Comparison of ENCODE assay signal across 1 mouse cellular context in genomic region chr2:158706704-158707408, GRCm38 (mm10).
TF ChIP-seq lines count a peak whose summit lies in the region.

No protein-coding gene starts in this region.

TF ChIP-seq in CH12.LX, 34 proteins besides CTCF, POLR2A, EP300 and RAD21 (continued from another document):
- TF ChIP-seq NRF1 (IDR thresholded peaks at IDR 0.05; ENCODE audit: low read depth, low read length), result 0 out of 2 replicates have a peak, but pooled peaks have one; percentile 12
- peak; percentile 68 for TF ChIP-seq ELF1 (IDR thresholded peaks at IDR 0.05; ENCODE audit: low read depth, low read length)
- TF ChIP-seq E2F4 (IDR thresholded peaks at IDR 0.05; ENCODE audit: insufficient replicate concordance, low read depth, low read length), result 0 out of 2 replicates have a peak, but pooled peaks have one; percentile 31
- peak; percentile 29; the same call in 1 of the 2 replicates for TF ChIP-seq TCF12 (IDR thresholded peaks at IDR 0.05; ENCODE audit: low read depth, low read length)
- peak; percentile 41; the same call in 1 of the 2 replicates for TF ChIP-seq HCFC1 (IDR thresholded peaks at IDR 0.05; ENCODE audit: low read depth, low read length)
- no peak for TF ChIP-seq ZC3H11A (IDR thresholded peaks at IDR 0.05; ENCODE audit: low read depth, low read length)
- peak; percentile 93 for TF ChIP-seq MYC (IDR thresholded peaks at IDR 0.05; ENCODE audit: low read depth, low read length)
- TF ChIP-seq SMC3 (IDR thresholded peaks at IDR 0.05; ENCODE audit: low read depth, low read length), result peak; percentile 6; the same call in 1 of the 2 replicates
- peak; percentile 59; the same call in 1 of the 2 replicates for TF ChIP-seq ZMIZ1 (IDR thresholded peaks at IDR 0.05; ENCODE audit: low read depth, low read length)
- no peak for TF ChIP-seq ZKSCAN1 (IDR thresholded peaks at IDR 0.05; ENCODE audit: borderline replicate concordance, low read depth, low read length)
- TF ChIP-seq MAFK (IDR thresholded peaks at IDR 0.05; ENCODE audit: insufficient replicate concordance, low read length), result 0 out of 2 replicates have a peak, but pooled peaks have one; percentile 51
- TF ChIP-seq BHLHE40 (IDR thresholded peaks at IDR 0.05; ENCODE audit: low read depth, low read length), result peak; percentile 53
